Mouse (Mus musculus) brain, adult 10 weeks (tissue): ENCODE data around the gene Xrcc6. TPM values are rescaled to one million over a fixed set of nuclear protein-coding genes. Genes with fewer than 3 reads are reported as not detected.

ENCODE experiments used
- polyA plus RNA-seq: library from polyadenylated mRNA; stranded (reverse); fragments of 350-450 nt; fragmentation: Illumina TruSeq; extraction: RNeasy Lipid Tissue Mini Kit (QIAGEN cat#74804); gene quantifications from one replicate; pipeline ENCODE4 v1.2.3, GENCODE M21; 2015; ENCODE audit warnings: low read depth, low replicate concordance

Gene Xrcc6
- 28.4 TPM for polyA plus RNA-seq

DNA sequence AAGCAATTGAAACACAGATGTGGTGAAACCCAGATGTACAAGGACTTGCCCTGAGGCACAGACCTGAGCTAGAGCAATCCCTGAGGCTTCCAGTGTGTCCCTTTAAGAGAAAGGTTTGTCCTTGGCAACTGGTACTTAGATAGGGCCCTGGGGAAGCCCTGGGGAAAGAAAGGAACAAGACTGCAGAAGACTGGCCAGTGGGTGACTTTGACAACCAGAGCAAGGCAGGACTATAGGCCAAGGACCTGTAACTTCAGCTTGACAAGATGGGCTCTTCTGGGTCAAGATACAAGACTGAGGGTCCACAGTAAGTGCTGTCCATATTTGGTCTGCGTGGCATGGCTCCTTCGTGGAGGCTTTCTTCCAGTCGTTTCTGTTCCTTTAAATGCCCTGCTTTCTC lies at the start of gene Xrcc6:
Xrcc6 (plus strand) TSS at position 190 of the 400 bp plus-strand sequence.

DNA sequence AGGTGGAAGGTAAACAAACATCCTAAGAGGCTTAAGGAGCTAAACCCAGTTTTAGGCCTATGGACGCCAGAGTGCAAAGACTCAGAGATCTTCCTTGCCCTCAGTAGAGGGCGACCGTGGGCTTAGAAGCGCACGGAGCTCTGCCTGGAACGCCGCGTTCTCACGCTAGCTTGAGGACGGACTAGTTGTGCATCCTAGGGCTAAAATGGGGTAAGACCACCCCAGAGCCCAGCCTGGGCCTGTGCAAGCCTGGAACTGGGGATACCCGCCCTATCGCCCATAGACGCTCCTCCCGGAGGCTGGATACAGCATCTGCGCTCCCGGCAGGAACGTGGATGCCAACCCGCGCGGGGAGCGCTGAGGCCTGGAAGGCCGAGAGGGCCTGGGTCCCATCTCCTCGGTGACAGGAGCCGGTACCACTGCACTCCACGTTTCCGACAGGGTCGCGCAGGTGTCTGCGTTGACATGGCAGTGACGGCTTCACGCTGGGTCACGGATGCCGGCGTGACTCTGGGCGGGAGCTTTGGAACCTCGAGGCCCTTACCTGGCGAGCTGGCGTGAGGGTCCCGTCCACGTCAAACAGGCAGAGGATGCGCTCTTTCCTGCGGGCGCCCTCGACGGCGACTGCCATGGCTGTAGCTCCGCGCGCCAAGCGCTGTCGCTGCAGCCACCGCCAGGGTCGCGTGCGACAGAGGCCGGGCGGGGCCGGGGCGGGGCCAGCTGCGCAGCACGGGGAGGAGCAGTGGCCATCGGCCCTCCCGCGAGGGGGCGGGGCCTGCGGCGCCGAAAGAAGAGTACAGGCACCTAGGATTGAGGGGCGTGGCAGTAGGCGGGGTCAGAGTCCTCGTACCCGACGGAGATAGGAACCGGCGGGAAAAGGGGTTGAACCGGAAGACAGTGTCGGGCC lies 27.2 kb upstream of the Xrcc6 start, which contains the start of gene Pmm1:
Pmm1 (minus strand) TSS at position 760 of the 907 bp plus-strand sequence.

DNA sequence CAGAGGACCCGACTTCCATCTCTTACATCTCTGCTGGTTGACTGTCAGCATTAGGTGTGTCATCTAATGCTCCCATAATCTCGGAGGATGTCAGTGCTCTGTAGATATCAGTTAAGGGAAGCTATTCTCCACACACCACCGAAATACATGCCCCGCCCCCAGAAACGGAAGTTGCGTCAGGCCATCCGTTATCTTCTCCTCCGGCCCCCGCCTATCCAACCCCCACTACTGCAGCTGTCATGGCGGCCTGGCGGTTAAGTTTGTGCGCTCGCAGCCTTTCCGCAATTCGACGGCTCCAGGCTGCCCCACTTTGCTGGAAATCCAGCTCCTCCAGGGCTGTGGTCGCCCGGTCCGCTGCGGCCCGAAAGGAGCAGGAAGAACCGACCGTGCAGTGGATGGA lies 7.3 kb upstream of the Xrcc6 start, which contains the start of gene 1700029P11Rik:
1700029P11Rik (plus strand) TSS at position 220 of the 400 bp plus-strand sequence.

DNA sequence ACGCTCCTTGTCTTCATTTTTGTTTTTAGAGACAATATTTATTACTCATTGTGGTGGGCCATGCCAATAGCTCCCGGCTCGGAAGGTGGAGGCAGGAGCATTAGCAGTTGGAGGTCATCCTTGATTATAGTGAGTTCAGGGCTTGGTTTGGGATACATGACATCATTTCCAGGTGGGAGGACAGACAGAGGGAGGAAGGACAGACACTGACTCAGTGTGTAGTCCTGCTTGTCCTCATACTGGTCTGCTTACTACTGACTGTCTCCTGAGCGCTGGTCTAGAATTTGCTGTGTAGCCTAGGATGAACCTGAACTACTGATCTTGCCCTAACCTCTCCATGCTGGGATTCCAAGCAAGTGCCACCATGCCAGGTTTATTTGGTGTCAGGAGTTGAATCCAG lies 46.1 kb downstream of the Xrcc6 start, which contains the start of gene Desi1:
Desi1 (minus strand) TSS at position 101 of the 400 bp plus-strand sequence.

DNA sequence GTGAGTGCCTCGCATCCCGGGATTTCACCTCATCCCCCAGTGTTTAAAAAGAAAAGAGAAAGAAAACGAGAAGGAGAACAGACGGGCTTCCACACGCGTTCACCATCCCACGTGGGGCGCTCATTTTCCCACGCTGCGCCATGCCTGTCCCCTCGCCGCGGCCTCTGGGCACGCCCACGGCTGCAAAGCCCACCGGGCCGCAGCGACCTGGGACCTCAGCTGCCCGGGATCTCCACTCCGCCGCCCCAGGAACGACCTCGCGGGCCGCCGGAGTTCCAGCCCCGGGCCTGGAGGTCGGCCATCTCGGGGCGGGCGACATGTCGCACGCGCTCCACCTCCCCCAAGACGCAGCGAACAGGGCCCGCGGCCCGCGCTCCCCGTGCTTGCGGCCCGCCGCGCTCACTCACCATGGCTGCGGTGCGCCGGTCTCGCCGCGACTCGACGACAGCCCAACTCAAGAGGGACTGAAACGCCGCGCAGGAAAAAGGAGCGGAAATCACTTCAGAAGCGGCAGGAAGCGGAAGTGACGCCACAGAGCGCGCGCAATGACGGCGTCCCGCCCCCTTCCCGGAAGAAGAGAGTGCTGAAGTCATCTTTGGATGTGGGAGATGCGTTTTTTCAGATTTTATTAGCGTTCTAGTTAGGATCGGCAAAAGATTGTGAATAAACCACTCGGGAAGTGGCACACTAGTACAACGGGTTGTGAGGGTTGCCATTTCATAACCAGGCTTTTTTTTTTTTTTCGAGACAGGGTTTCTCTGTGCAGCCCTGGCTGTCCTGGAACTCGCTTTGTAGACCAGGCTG lies 59.6 kb downstream of the Xrcc6 start, which contains the start of gene Snu13:
Snu13 (minus strand) TSS at position 519 of the 804 bp plus-strand sequence.

DNA sequence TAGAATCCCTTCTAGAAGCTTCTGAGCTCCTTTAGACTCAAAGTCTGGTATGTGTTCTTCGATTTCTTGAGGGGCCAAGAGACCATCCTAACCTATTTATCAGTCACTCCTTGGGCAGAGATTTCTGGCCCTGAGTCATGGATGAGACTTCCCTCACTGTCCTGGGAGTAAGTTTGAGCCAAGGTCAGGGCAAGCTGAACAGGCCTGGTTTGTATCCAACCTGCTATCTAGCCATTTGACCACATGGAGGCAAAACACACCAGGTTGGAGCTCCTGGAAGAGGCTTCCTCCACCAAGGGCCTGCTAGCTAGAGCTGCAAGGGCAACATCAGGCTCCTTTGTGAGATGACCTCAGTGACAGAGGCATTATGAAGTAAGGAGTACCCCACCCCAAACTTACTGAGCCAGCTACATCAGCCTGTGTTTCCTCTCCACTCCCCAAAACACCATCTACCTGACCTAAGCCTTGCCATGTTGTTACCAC lies 71.1 kb downstream of the Xrcc6 start, which contains the start of gene 4930407I10Rik:
4930407I10Rik (plus strand) TSS at position 433 of the 483 bp plus-strand sequence.

DNA sequence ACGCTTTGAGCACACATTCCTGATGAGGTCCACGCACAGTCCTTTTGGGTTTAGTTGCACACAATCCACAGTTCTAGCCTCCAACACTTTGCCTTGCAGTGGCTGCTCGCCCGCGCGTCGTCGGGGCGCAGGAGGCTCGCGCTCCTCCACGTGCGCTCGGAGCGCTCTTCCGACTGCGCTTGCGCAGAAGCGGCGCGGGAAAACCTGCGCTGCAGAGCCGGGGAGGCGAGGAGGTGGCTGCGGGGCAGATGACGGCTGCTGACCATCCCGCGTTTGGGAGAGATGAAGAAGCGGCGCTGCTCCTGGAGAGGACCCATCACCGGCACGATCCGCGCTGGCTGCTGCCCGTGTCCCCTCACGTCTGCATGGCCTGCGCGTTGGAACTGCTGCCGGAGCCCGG lies 82.3 kb downstream of the Xrcc6 start, which contains the start of gene Mei1:
Mei1 (plus strand) TSS at position 99 of the 400 bp plus-strand sequence.

Other genes with a start within 250 kb of the Xrcc6 start
- 78.6 TPM for gene Zc3h7b, start 242.8 kb upstream of the Xrcc6 start, polyA plus RNA-seq
- gene Rangap1, start 242.3 kb upstream of the Xrcc6 start, polyA plus RNA-seq: 167 TPM
- gene Tef, start 185.4 kb upstream of the Xrcc6 start, polyA plus RNA-seq: 237 TPM
- 12.8 TPM for gene Tob2, start 129.0 kb upstream of the Xrcc6 start, polyA plus RNA-seq
- 53.3 TPM for gene Phf5a, start 115.9 kb upstream of the Xrcc6 start, polyA plus RNA-seq
- gene Aco2, start 115.5 kb upstream of the Xrcc6 start, polyA plus RNA-seq: 459 TPM
- gene Polr3h, start 61.6 kb upstream of the Xrcc6 start, polyA plus RNA-seq: 55.3 TPM
- gene Csdc2, start 51.1 kb upstream of the Xrcc6 start, polyA plus RNA-seq: 101 TPM
- 214 TPM for gene Pmm1, start 26.9 kb upstream of the Xrcc6 start, polyA plus RNA-seq
- not detected for gene 1700029P11Rik, start 7.3 kb upstream of the Xrcc6 start, polyA plus RNA-seq
- gene Desi1, start 46.0 kb downstream of the Xrcc6 start, polyA plus RNA-seq: 118 TPM
- 244 TPM for gene Snu13, start 59.8 kb downstream of the Xrcc6 start, polyA plus RNA-seq
- not detected for gene 4930407I10Rik, start 71.3 kb downstream of the Xrcc6 start, polyA plus RNA-seq
- gene Mei1, start 82.2 kb downstream of the Xrcc6 start, polyA plus RNA-seq: 2.7 TPM
- 12.6 TPM for gene Ccdc134, start 140.1 kb downstream of the Xrcc6 start, polyA plus RNA-seq
- gene Srebf2, start 159.3 kb downstream of the Xrcc6 start, polyA plus RNA-seq: 117 TPM
- gene Shisa8, start 225.0 kb downstream of the Xrcc6 start, polyA plus RNA-seq: 1.4 TPM
- gene Tnfrsf13c, start 236.5 kb downstream of the Xrcc6 start, polyA plus RNA-seq: 0.34 TPM